Mouse (Mus musculus) liver, embryonic 16.5 days (tissue): ENCODE results near the gene Fam124b. TPM values are rescaled to one million over a fixed set of nuclear protein-coding genes. Genes with fewer than 3 reads are reported as not detected.

Experiments
- ATAC-seq: fragments of 200-750 bp; cut with Nextera tagmentation; 2 replicates; pipeline ENCODE4 v1.8.0; 2017; ENCODE audit warnings: low read depth, mild to moderate bottlenecking, moderate number of reproducible peaks, moderate library complexity
- H3K27ac ChIP-seq: fragments of 300-500 bp; sonication (generic); 2 replicates; pipeline ENCODE4 v1.5.1; 2014; ENCODE audit warnings: mild to moderate bottlenecking, low read length
- H3K27me3 ChIP-seq: fragments of 300-500 bp; sonication (generic); 2 replicates; pipeline ENCODE4 v1.6.1; 2014; ENCODE audit warnings: low read depth, low read length, mixed read lengths; ENCODE audit not compliant: control insufficient read depth, insufficient read depth
- H3K36me3 ChIP-seq: fragments of 300-500 bp; sonication (generic); 2 replicates; pipeline ENCODE4 v1.6.1; 2014; ENCODE audit warnings: mild to moderate bottlenecking; ENCODE audit not compliant: control insufficient read depth, insufficient read depth
- H3K4me1 ChIP-seq: fragments of 300-500 bp; sonication (generic); 2 replicates; pipeline ENCODE4 v1.6.1; 2014; ENCODE audit warnings: low read depth, low read length, mixed read lengths; ENCODE audit not compliant: control insufficient read depth
- H3K4me2 ChIP-seq: fragments of 300-500 bp; sonication (generic); 2 replicates; pipeline ENCODE4 v1.6.1; 2014; ENCODE audit warnings: low read depth, low read length, mixed read lengths
- H3K4me3 ChIP-seq: fragments of 300-500 bp; sonication (generic); 2 replicates; pipeline ENCODE4 v1.5.1; 2014; ENCODE audit warnings: low read depth, mild to moderate bottlenecking, low read length
- H3K9ac ChIP-seq: fragments of 300-500 bp; sonication (generic); 2 replicates; pipeline ENCODE4 v1.6.1; 2014; ENCODE audit warnings: low read depth, low read length
- H3K9me3 ChIP-seq: fragments of 300-500 bp; sonication (generic); replicated peaks from 2 replicates; pipeline ENCODE4 v1.6.1; 2016; ENCODE audit warnings: low read length; ENCODE audit not compliant: control insufficient read depth
- WGBS: fragments of 180-500 bp; shearing (Covaris S2); extraction: QIAGEN DNeasy Blood & Tissue Kit; methylation state at CpG from one replicate; pipeline ENCODE4 v1.1.7; 2014; ENCODE audit not compliant: insufficient replicate concordance; 5-methylcytosine and 5-hydroxymethylcytosine counted together
- polyA plus RNA-seq: library from polyadenylated mRNA; unstranded; fragments of >200 nt; fragmentation: Nextera tagmentation; extraction: Ambion mirVana; gene quantifications from 2 replicates; pipeline ENCODE4 v1.2.1, GENCODE M21; 2015

Gene Fam124b
- polyA plus RNA-seq = 0.02 TPM in 1 of 2 replicates, not detected in the other

- Histone ChIP-seq H3K36me3 (no peaks in the 10 kb centered on the region), H3K27me3 (no peaks in the 10 kb centered on the region), H3K27ac (no peak within 1 kb of the TSS), H3K4me3 (no peak within 1 kb of the TSS), H3K4me1 (no peaks in the 10 kb centered on the region), H3K9ac (no peak within 1 kb of the TSS), H3K4me2 (no peak within 1 kb of the TSS), H3K9me3 (no peaks in the 10 kb centered on the region)
- no peak; the same call in 1 of the 2 replicates for ATAC-seq
- WGBS = 37% methylated on average over 6 of the region's 6 CpGs
Observed at GRCm38 (mm10) chr1:80218268-80218667, at the start of gene Fam124b. Fam124b (minus strand) TSS chr1:80218473.

GRCm38 (mm10) chr1:80260443-80260842 lies 42.2 kb upstream of the Fam124b start:
- Histone ChIP-seq H3K36me3 (no peaks in the 10 kb centered on the region), H3K27ac (no peak overlapping the region), H3K4me2 (no peak overlapping the region), H3K4me1 (no peaks in the 10 kb centered on the region), H3K27me3 (no peaks in the 10 kb centered on the region), H3K9ac (no peak overlapping the region), H3K9me3 (no peaks in the 10 kb centered on the region), H3K4me3 (no peak overlapping the region)
- WGBS = 69% methylated on average over 1 of the region's 1 CpGs
- ATAC-seq = no peak

- Histone ChIP-seq H3K9ac (no peak overlapping the region), H3K4me2 (no peak overlapping the region), H3K4me3 (no peak overlapping the region), H3K9me3 (no peaks in the 10 kb centered on the region), H3K4me1 (no peaks in the 10 kb centered on the region), H3K27me3 (no peaks in the 10 kb centered on the region), H3K27ac (no peak overlapping the region), H3K36me3 (no peaks in the 10 kb centered on the region)
- 74% methylated on average over 4 of the region's 4 CpGs for WGBS
- ATAC-seq = no peak
Observed at GRCm38 (mm10) chr1:80258632-80259031, 40.4 kb upstream of the Fam124b start.

- Histone ChIP-seq H3K9ac (no peak overlapping the region), H3K9me3 (no peaks in the 10 kb centered on the region), H3K4me3 (no peak overlapping the region), H3K4me1 (no peaks in the 10 kb centered on the region), H3K27ac (no peak overlapping the region), H3K4me2 (no peak overlapping the region), H3K36me3 (no peaks in the 10 kb centered on the region), H3K27me3 (no peaks in the 10 kb centered on the region)
- no peak for ATAC-seq
Observed at GRCm38 (mm10) chr1:80253309-80253708, 35.0 kb upstream of the Fam124b start.

- no peaks in the 10 kb centered on the region for H3K36me3 ChIP-seq
- H3K4me3 ChIP-seq = no peak overlapping the region
- H3K27me3 ChIP-seq = no peaks in the 10 kb centered on the region
- no peak overlapping the region for H3K27ac ChIP-seq
- no peak overlapping the region for H3K4me2 ChIP-seq
- WGBS = 65% methylated on average over 5 of the region's 5 CpGs
- H3K9me3 ChIP-seq = no peaks in the 10 kb centered on the region
- no peak overlapping the region for H3K9ac ChIP-seq
- no peak for ATAC-seq
- no peaks in the 10 kb centered on the region for H3K4me1 ChIP-seq
Observed at GRCm38 (mm10) chr1:80250247-80250646, 32.0 kb upstream of the Fam124b start.

GRCm38 (mm10) chr1:80247131-80247530 lies 28.9 kb upstream of the Fam124b start:
- no peak for ATAC-seq
- Histone ChIP-seq H3K27ac (no peak overlapping the region), H3K9me3 (no peaks in the 10 kb centered on the region), H3K4me1 (no peaks in the 10 kb centered on the region; the same call in 1 of the 2 replicates), H3K27me3 (no peaks in the 10 kb centered on the region), H3K36me3 (no peaks in the 10 kb centered on the region), H3K9ac (no peak overlapping the region), H3K4me3 (no peak overlapping the region), H3K4me2 (no peak overlapping the region)

- peak; percentile 43; the same call in 1 of the 2 replicates for ATAC-seq
- no peak overlapping the region for H3K9ac ChIP-seq
- WGBS = 36% methylated on average over 3 of the region's 3 CpGs
- no peak overlapping the region for H3K27ac ChIP-seq
- no peak overlapping the region for H3K4me3 ChIP-seq
- H3K4me2 ChIP-seq = no peak overlapping the region
- no peaks in the 10 kb centered on the region for H3K36me3 ChIP-seq
- no peaks in the 10 kb centered on the region for H3K9me3 ChIP-seq
- H3K4me1 ChIP-seq = no peaks in the 10 kb centered on the region; the same call in 1 of the 2 replicates
- no peaks in the 10 kb centered on the region for H3K27me3 ChIP-seq
Observed at GRCm38 (mm10) chr1:80244123-80244522, 25.9 kb upstream of the Fam124b start.

GRCm38 (mm10) chr1:80241579-80241978 lies 23.3 kb upstream of the Fam124b start:
- WGBS = 71% methylated on average over 6 of the region's 6 CpGs
- Histone ChIP-seq H3K4me1 (no peaks in the 10 kb centered on the region; the same call in 1 of the 2 replicates), H3K9ac (no peak overlapping the region), H3K9me3 (no peaks in the 10 kb centered on the region), H3K27ac (no peak overlapping the region), H3K4me2 (no peak overlapping the region), H3K27me3 (no peaks in the 10 kb centered on the region), H3K36me3 (no peaks in the 10 kb centered on the region), H3K4me3 (no peak overlapping the region)
- ATAC-seq = no peak

GRCm38 (mm10) chr1:80240017-80240660 lies 21.9 kb upstream of the Fam124b start:
- H3K36me3 ChIP-seq = no peaks in the 10 kb centered on the region
- H3K4me3 ChIP-seq = no peak overlapping the region
- H3K9me3 ChIP-seq = no peaks in the 10 kb centered on the region
- 53% methylated on average over 12 of the region's 12 CpGs for WGBS
- ATAC-seq = no peak
- no peak overlapping the region for H3K4me2 ChIP-seq
- H3K27ac ChIP-seq = no peak overlapping the region
- H3K27me3 ChIP-seq = no peaks in the 10 kb centered on the region
- no peaks in the 10 kb centered on the region; the same call in 1 of the 2 replicates for H3K4me1 ChIP-seq
- H3K9ac ChIP-seq = no peak overlapping the region
